Mouse (Mus musculus): ENCODE measurements around the gene Birc6.

DNA sequence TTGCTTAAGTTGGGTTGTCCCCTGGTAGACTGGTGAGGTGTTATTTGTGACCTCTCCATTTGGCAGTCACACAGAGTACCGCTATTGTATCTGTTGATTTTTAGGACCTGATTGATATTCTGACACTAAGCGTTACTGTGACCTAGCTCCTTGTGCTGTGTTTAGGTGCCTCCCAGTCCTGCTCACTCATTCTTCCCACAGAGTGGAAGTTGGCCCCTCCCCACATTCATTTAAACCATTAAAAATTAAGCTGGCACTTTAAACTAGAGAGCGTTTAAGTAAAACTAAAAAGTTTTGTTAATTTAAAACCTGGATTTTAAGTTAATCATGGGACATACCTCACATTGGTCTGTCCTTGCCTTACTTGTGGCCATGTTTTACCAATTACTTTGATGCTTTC is 156.8 kb downstream of the Birc6 start:
- no peak for TF ChIP-seq CTCF (IDR thresholded peaks at IDR 0.05; ENCODE audit: low read depth)
- TF ChIP-seq EP300 (IDR thresholded peaks at IDR 0.05; ENCODE audit: low read depth), result no peak

Measured in liver, postnatal 0 days (tissue).